Mouse (Mus musculus): ENCODE measurements around the gene Zfp94.
"Not testable (repeated sequence)": the region's sequence is repeated elsewhere in the genome, so short reads cannot be mapped to it uniquely, and the experiment has no call there.

Gene Zfp94

GRCm38 (mm10) chr7:24315726-24316566, 520 bp downstream of the Zfp94 start:
- DNase-seq, result peak; percentile 34

GRCm38 (mm10) chr7:24300771-24301282, 15.6 kb downstream of the Zfp94 start, which contains the start of gene Zfp61:
Zfp61 (minus strand) TSS chr7:24301232.
- peak; percentile 48 for DNase-seq

GRCm38 (mm10) chr7:24299823-24300481, 16.5 kb downstream of the Zfp94 start:
- peak; percentile 8 for DNase-seq

GRCm38 (mm10) chr7:24298973-24299708, 17.3 kb downstream of the Zfp94 start:
- DNase-seq, result peak; percentile 81

GRCm38 (mm10) chr7:24298635-24298972, 17.9 kb downstream of the Zfp94 start:
- DNase-seq, result no peak

- DNase-seq, result no peak
Observed at GRCm38 (mm10) chr7:24297361-24298095, 18.9 kb downstream of the Zfp94 start.

- DNase-seq, result no peak
Observed at GRCm38 (mm10) chr7:24296386-24296785, 20.1 kb downstream of the Zfp94 start.

GRCm38 (mm10) chr7:24295376-24295775, 21.1 kb downstream of the Zfp94 start:
- DNase-seq, result no peak

GRCm38 (mm10) chr7:24294763-24295162, 21.7 kb downstream of the Zfp94 start:
- no peak for DNase-seq

- no peak for DNase-seq
Observed at GRCm38 (mm10) chr7:24293061-24293851, 23.2 kb downstream of the Zfp94 start.

- no peak for DNase-seq
Observed at GRCm38 (mm10) chr7:24291387-24292090, 24.9 kb downstream of the Zfp94 start.

GRCm38 (mm10) chr7:24290106-24290693, 26.3 kb downstream of the Zfp94 start:
- no peak for DNase-seq

GRCm38 (mm10) chr7:24288512-24288911, 28.0 kb downstream of the Zfp94 start:
- DNase-seq, result no peak

- no peak for DNase-seq
Observed at GRCm38 (mm10) chr7:24287670-24288069, 28.8 kb downstream of the Zfp94 start.

- no peak for DNase-seq
Observed at GRCm38 (mm10) chr7:24286916-24287315, 29.6 kb downstream of the Zfp94 start.

GRCm38 (mm10) chr7:24286090-24286489, 30.4 kb downstream of the Zfp94 start:
- DNase-seq, result no peak

- DNase-seq, result no peak
Observed at GRCm38 (mm10) chr7:24280858-24281145, 35.7 kb downstream of the Zfp94 start.

GRCm38 (mm10) chr7:24280031-24280857, 36.2 kb downstream of the Zfp94 start:
- peak; percentile 12 for DNase-seq

GRCm38 (mm10) chr7:24278771-24279170, 37.7 kb downstream of the Zfp94 start:
- not testable (repeated sequence) for DNase-seq

GRCm38 (mm10) chr7:24274456-24274855, 42.0 kb downstream of the Zfp94 start:
- no peak for DNase-seq
